Mouse (Mus musculus): ENCODE data around the gene Hrh3. TPM values are rescaled to one million over a fixed set of nuclear protein-coding genes. Genes with fewer than 3 reads are reported as not detected.

The Hrh3 gene
- polyA plus RNA-seq (2014; fragmentation: Illumina TruSeq; extraction: RNeasy Lipid Tissue Mini Kit (QIAGEN cat#74804); ENCODE audit: low read depth, low replicate concordance): not detected

GRCm38 (mm10) chr2:180103978-180104658 is at the start of gene Hrh3:
TSS of gene Hrh3 (minus strand) at chr2:180104488.

GRCm38 (mm10) chr2:180118661-180119438 is 14.6 kb upstream of the Hrh3 start, which contains the start of gene Osbpl2:
TSS of gene Osbpl2 (plus strand) at chr2:180119306.

GRCm38 (mm10) chr2:180070481-180071453 is 33.5 kb downstream of the Hrh3 start, which contains the start of gene Mtg2:
TSS of gene Mtg2 (plus strand) at chr2:180070588.

Other genes with a start within 250 kb of the Hrh3 start
- 12.0 TPM for gene Taf4, start 127.8 kb downstream of the Hrh3 start, polyA plus RNA-seq (2014; fragmentation: Illumina TruSeq; extraction: RNeasy Lipid Tissue Mini Kit (QIAGEN cat#74804); ENCODE audit: low read depth, low replicate concordance)
- 57.7 TPM for gene Lsm14b, start 79.5 kb downstream of the Hrh3 start, polyA plus RNA-seq (2014; fragmentation: Illumina TruSeq; extraction: RNeasy Lipid Tissue Mini Kit (QIAGEN cat#74804); ENCODE audit: low read depth, low replicate concordance)
- 51.6 TPM for gene Psma7, start 62.1 kb downstream of the Hrh3 start, polyA plus RNA-seq (2014; fragmentation: Illumina TruSeq; extraction: RNeasy Lipid Tissue Mini Kit (QIAGEN cat#74804); ENCODE audit: low read depth, low replicate concordance)
- 16.8 TPM for gene Ss18l1, start 62.0 kb downstream of the Hrh3 start, polyA plus RNA-seq (2014; fragmentation: Illumina TruSeq; extraction: RNeasy Lipid Tissue Mini Kit (QIAGEN cat#74804); ENCODE audit: low read depth, low replicate concordance)
- 1.7 TPM for gene Mtg2, start 33.9 kb downstream of the Hrh3 start, polyA plus RNA-seq (2014; fragmentation: Illumina TruSeq; extraction: RNeasy Lipid Tissue Mini Kit (QIAGEN cat#74804); ENCODE audit: low read depth, low replicate concordance)
- gene Osbpl2, start 14.8 kb upstream of the Hrh3 start, polyA plus RNA-seq (2014; fragmentation: Illumina TruSeq; extraction: RNeasy Lipid Tissue Mini Kit (QIAGEN cat#74804); ENCODE audit: low read depth, low replicate concordance): 75.0 TPM
- 17.4 TPM for gene Adrm1, start 67.0 kb upstream of the Hrh3 start, polyA plus RNA-seq (2014; fragmentation: Illumina TruSeq; extraction: RNeasy Lipid Tissue Mini Kit (QIAGEN cat#74804); ENCODE audit: low read depth, low replicate concordance)
- gene Lama5, start 121.4 kb upstream of the Hrh3 start, polyA plus RNA-seq (2014; fragmentation: Illumina TruSeq; extraction: RNeasy Lipid Tissue Mini Kit (QIAGEN cat#74804); ENCODE audit: low read depth, low replicate concordance): 7.4 TPM
- 109 TPM for gene Rps21, start 152.9 kb upstream of the Hrh3 start, polyA plus RNA-seq (2014; fragmentation: Illumina TruSeq; extraction: RNeasy Lipid Tissue Mini Kit (QIAGEN cat#74804); ENCODE audit: low read depth, low replicate concordance)
- gene Cables2, start 169.0 kb upstream of the Hrh3 start, polyA plus RNA-seq (2014; fragmentation: Illumina TruSeq; extraction: RNeasy Lipid Tissue Mini Kit (QIAGEN cat#74804); ENCODE audit: low read depth, low replicate concordance): 9.2 TPM
- gene Rbbp8nl, start 185.4 kb upstream of the Hrh3 start, polyA plus RNA-seq (2014; fragmentation: Illumina TruSeq; extraction: RNeasy Lipid Tissue Mini Kit (QIAGEN cat#74804); ENCODE audit: low read depth, low replicate concordance): not detected
- not detected for gene Gata5, start 230.2 kb upstream of the Hrh3 start, polyA plus RNA-seq (2014; fragmentation: Illumina TruSeq; extraction: RNeasy Lipid Tissue Mini Kit (QIAGEN cat#74804); ENCODE audit: low read depth, low replicate concordance)